Mouse (Mus musculus) cerebellum, postnatal 4 days (tissue): ENCODE results near the gene Dact2.

Experiments
- DNase-seq, 2 experiments: peaks; one replicate each; pipeline ENCODE4 v3.0.0; 2022; ENCODE audit warnings: low spot score in 2 of 2, mixed read lengths in 1 of 2

Dact2 gene

GRCm38 (mm10) chr17:14175019-14175418 is 29.1 kb downstream of the Dact2 start:
- no peak for DNase-seq

DNA sequence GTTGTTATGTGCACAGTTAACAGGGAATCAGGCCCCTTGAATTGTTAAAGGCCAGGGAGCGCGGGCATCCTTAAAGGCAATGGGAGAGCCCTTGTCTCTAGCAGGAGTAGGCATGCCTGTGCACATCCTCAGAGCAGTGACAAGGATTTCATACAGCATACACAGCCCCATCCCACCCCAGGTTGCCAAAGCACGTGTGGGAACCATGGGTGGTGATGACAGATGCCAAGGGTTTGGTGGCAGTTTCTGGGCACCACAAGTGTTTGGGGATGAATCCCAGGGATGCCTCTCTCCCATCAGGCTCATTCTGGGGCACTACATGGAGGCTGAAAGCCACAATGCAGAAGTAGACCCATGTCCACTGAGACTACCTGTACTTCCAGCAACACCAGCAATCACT is 29.7 kb downstream of the Dact2 start:
- peak in 1 of 2 experiments; percentile 29 for DNase-seq

DNA sequence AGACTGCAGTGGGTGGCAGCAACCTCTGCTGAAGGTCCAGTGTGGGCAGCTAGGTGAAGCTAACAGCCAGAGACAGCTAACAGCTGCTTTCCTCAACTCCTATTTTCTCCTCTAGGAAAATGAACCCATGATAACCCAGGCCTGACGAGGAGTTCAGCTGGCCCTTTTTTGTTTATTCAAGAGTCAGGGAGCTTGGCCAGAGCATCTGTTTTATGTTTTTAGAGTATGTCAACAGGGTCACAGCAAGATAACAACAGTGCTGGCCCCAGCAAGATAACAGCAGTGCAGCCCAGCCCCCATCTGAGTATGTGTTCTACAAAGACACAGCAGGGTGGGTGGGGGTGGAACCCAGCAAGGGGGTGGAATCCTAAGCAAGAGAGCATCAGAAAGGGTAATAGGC is 30.6 kb downstream of the Dact2 start:
- no peak for DNase-seq

DNA sequence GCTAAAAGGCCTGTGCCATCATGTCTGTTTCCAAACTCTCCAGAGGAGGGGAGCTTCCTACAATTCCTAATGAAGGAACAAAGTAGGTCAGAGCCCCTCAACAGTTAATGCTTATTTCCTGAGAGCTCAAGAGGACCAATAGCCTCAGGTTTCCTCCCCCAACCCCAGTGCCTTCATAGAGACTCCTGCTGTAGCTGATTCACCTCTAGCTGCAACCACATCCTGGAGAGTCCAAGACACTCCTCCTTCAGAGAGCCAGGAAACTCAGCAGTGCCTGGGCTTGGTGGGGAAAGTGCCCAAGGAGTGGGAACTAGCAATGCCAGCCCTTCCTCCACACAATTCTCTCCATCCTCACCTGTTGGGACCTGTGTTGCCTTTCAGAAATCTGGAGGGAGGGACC is 31.4 kb downstream of the Dact2 start:
- no peak for DNase-seq

DNA sequence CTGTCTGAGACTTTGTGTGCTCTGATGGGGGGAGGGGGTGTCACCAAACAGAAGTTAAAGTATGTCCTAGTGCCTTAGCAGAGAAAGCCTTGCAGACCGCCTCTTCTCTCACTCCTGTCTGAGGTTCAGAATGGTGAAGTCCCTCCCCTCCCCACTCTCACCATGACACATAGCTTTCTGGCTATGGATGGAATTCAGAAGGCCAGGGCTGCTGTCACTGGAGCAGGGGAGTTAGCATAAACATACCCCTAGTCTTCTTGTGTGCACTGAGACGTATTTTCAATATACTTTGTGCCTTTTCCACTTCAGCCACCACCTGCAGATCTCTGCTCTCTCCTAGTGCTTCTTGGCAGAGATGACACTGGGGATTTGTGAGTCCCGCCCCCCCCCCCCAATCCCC is 31.9 kb downstream of the Dact2 start:
- DNase-seq, result no peak

GRCm38 (mm10) chr17:14170961-14171479 is 33.1 kb downstream of the Dact2 start:
- DNase-seq, result no peak

- no peak for DNase-seq
Measured at GRCm38 (mm10) chr17:14169431-14169830, 34.7 kb downstream of the Dact2 start.

GRCm38 (mm10) chr17:14167594-14167993 is 36.5 kb downstream of the Dact2 start:
- peak; percentile 36 to 60 for DNase-seq

DNA sequence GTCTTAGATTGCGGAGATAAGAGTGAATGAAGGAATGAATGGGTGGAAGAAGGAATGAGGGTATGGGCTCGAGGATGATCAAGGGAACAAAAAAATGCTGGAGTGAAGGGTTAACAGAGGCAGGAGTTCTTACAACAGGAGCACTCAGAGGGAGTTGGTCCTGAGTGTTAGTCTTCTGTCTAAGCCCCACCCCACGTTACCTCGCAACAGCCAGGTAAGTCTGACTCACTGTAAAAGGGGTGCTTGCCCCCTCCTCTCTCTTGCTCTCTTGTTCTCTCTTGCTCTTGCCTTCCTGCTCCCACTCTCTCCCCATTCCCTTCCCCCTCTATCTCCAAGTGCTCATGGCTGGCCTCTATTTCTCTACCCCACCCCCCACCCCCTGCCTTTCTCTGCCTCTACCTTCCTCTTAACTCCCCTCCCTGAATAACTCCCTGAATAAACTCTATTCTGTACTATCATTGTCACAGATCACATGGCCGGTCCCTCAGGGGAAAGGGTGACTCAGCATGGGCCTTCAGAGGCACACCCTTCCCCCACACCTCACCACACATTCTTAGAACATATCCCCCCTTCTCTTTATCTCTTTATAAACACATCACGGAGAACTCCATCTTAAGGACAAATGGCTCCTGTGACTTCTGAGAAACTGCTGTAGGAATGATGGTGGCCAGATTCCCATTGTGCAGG is 37.2 kb downstream of the Dact2 start:
- no peak for DNase-seq

- DNase-seq, result no peak
Measured at GRCm38 (mm10) chr17:14165934-14166610, 38.0 kb downstream of the Dact2 start.

GRCm38 (mm10) chr17:14165332-14165876 is 38.7 kb downstream of the Dact2 start:
- DNase-seq, result peak; percentile 31 to 73

DNA sequence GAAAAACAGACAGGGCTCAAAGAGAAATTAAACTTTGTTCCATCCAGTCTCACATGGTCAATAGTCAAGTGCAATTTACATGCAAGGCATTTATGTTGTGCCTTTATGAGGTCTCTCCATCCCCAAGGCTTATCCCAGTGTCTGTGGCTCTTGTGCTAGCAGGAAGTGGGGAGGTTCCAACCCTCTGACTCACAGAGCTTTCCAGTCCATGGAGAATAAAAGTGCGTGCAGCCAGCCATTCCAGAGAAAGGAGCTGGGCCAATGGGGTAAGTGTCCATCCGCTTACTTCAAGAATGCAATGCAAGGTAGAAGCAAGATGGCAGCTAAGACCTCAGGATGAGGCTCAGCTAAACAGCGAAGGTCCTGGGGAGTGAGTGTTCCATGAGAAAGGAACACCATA is 43.3 kb downstream of the Dact2 start:
- DNase-seq, result no peak

DNA sequence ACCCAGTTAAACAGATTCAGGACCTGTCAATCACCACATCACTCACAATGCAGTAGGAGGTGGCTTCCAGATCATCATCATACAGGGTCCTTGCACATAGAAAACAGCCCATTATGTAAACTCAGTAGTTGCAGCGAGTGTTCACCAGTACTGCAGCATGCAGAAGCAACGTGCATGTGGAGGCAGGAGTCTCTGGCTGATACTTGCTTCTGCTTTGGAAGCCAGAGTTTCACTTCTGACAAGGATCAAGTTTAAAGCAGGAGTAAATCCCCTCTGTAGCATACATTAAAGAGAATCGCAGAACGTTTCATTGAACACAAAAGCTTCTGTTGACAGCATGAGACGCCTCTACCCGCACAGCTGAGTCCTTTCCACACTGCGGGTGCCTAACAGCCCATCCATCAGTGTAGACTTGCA is 46.3 kb downstream of the Dact2 start:
- DNase-seq, result no peak
